Mouse (Mus musculus) frontal cortex, postnatal 10 days (tissue): ENCODE results near the gene Lrrfip2.

Experiments
- DNase-seq, 2 experiments: peaks; one replicate each; pipeline ENCODE4 v3.0.0; 2022; ENCODE audit warnings: low spot score in 2 of 2, mixed read lengths in 1 of 2

The Lrrfip2 gene

GRCm38 (mm10) chr9:111117126-111117642, at the start of gene Lrrfip2:
Gene Lrrfip2 (plus strand): TSS chr9:111117592.
- no peak for DNase-seq

GRCm38 (mm10) chr9:111070546-111070961, 46.8 kb upstream of the Lrrfip2 start:
- DNase-seq = peak in 1 of 2 experiments; percentile 29

DNA sequence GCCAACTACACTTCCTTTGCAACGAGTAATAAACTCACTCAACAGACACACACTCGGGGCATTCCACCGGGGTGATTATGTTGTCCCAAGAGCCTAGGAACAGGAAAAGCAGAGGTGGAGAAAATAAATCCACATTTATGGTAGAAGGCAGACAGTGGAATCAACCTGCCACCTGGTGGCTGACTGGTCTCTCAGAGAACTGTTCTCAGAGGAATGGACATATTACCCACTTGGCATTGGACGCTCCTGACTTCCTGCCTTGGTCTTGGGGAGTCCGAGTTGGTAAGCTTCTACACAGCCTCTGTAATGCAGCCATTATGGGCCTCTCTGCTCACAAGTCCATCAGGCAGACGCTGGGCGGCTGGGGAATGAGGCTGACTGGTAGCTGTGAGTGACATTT, 45.2 kb upstream of the Lrrfip2 start:
- peak in 1 of 2 experiments; percentile 25 for DNase-seq

DNA sequence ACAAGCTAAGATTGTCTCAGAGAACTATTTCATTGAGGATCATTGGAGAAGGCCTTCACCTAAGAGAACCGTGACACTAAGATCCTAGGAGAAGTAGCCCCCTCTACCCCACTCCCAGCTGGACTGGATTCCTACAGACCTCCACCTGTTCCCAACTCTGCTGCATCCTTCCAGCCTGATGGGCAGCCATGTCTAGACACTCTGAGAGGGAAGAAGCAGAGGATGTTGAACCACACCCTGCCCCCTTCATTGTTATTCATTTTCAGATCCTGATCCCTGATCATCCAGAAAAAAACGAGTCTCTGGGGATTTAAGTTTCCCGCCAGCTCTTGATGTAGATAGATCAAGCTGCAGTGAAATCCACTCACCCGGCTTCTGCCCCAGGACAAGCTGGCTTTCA, 44.4 kb upstream of the Lrrfip2 start:
- no peak for DNase-seq

DNA sequence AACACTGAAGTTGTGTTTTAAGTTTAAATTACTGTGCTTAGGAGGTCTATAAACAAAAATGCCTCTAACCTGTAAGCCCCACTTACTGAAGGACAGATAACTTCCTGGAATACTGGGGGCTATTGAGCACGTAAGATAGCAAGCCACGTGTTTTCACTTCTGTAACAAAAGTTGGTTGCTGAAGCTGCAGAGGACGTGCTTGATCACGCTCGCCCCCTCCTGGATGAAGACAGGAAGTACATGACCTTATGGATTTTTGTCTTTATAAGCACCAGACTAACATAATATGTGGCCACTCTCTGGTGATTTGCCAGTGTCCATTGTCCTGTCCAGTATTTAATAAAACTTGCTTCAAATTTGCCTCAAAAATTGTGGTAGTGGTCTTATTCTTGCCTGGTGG, 39.6 kb upstream of the Lrrfip2 start:
- DNase-seq = no peak

DNA sequence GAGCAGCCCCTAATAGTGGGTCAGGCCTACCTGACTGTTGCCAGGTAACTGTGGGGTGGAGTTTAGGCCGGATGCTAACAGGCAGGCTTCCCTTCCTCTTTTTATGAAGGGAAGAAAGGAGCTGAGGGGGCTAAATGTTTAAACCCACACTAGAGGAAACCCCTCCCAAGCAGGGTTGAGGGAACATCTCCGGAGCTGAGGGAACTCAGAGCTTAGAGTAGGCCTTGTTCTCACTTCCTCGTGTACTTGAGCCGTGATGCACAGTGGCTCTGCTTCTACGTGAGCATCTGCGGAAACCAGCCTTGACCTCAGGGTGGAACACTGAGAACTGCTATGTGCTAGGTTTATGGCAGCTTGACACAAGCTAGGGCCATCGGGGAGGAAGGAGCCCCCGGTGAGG, 36.6 kb upstream of the Lrrfip2 start:
- no peak for DNase-seq

DNA sequence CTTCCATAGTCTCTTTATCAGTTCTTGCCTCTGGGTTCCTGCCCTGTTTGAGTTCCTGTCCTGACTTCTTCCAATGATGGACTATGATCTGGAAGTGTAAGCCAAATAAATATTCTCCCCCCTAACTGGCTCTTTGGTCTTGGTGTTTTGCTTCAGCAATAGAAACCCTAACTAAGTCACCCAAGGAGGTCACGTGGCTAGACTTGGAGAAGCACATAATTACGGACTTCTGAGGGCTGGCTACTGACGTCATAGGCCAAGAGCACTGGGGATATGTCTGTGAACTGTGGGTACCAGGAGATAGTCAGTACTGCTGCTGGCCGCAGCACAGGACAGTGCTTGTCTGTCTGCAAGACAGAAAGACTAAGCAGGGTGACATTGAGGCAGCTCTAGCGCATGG, 35.6 kb upstream of the Lrrfip2 start:
- DNase-seq = no peak

DNA sequence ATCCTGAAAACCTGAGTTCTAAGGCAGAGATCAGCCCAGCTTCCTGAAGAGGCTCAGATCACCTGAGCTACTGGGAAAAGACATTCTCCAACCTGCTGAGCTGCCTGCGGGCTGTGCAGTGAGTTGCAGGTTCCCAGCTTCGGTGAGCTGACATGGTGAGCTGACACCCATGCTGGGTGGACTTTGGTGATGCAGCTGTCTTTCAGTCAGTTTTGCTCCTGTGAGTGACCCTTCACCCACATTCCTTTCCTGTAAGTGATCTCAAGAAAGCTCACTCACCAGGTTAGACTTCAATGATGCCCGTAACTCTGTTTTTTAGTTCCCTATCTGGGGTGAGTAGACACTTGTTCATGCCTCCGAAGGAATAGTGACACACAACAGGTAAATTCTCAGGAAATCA, 32.1 kb upstream of the Lrrfip2 start:
- DNase-seq = no peak

DNA sequence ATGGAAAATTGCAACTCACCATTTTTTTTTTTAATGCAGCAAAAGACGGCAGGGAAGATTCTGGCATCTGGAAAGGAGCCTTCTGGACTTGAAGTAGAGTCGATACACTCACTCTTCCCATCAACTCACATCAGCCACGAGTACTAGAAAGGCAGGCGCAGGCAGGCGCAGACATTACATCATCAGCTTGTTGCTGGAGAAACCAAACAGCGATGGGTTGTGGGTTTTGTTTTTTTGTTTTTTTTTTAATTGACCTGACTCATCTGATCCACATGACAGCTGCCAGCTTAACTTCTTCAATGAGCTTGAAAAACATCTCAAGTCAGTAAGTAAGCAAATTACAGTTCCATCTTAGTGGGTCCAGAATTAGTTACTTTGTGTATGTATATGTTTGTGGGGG, 31.3 kb upstream of the Lrrfip2 start:
- DNase-seq = no peak

- DNase-seq = no peak
Observed at GRCm38 (mm10) chr9:111086995-111087606, 30.3 kb upstream of the Lrrfip2 start.

- no peak for DNase-seq
Observed at GRCm38 (mm10) chr9:111087960-111088359, 29.4 kb upstream of the Lrrfip2 start.

DNA sequence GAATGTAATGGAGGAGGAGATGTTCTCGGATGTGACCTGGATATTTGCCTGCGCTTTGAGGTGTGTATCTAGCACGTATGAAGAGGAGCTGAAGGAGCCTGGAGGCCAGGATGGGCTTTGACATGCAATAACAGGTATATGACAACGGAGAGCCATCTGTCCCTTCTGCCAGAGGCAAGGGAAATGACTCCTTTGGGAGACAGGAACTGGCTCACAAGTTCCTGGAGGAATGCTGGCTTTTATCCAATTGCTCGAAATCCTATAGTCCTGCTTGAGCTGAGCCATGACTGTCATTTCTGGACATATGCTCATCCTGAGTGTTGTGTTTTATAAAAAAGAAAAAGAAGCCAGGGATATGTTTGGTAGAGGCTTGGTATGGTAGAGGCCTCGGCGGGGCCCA, 28.5 kb upstream of the Lrrfip2 start:
- DNase-seq = no peak

DNA sequence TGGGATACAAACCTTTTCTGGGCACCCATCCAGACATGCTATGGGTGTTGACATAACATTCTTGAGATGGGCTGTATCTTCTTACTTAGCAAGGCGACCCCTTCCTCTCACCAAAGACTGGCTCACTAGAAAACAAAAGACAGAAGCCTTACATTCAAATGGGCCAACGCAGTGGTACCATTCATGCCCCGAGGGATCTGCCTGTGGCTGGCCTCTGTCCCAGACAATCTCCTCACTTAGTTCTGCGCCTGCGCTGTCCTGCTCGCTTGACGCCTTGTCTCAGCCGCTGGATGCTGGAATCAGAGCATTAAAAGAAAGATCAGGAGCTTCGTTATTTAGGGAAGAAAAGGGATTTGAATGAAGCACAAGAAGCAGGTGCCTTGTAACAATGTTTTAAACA, 24.7 kb upstream of the Lrrfip2 start:
- DNase-seq = peak in 1 of 2 experiments; percentile 16

GRCm38 (mm10) chr9:111093094-111093493, 24.3 kb upstream of the Lrrfip2 start:
- DNase-seq = peak in 1 of 2 experiments; percentile 50

GRCm38 (mm10) chr9:111094626-111095025, 22.8 kb upstream of the Lrrfip2 start:
- DNase-seq = no peak

DNA sequence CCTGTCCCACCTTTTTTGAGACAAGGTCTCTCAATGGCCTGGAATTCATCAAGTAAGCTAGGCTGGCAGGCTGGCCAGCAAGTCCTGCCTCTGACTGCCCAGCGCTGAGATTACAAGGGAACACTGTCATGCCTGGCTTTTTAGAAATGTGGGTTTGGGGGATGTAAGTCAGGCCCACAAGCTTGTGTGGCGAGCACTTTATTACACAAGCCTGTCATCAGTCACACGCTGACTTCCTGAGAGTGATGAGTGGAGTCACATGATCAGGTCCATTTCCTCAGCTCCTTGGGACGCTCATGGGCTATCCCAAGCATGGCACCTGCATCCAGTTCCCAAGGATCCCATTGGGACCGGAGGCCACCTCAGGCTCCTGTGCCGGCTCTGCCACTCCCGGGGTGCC, 21.7 kb upstream of the Lrrfip2 start:
- no peak for DNase-seq

GRCm38 (mm10) chr9:111096419-111097326, 20.7 kb upstream of the Lrrfip2 start:
- no peak for DNase-seq

GRCm38 (mm10) chr9:111097543-111097942, 19.8 kb upstream of the Lrrfip2 start:
- DNase-seq = no peak

GRCm38 (mm10) chr9:111100406-111100805, 17.0 kb upstream of the Lrrfip2 start:
- DNase-seq = no peak

DNA sequence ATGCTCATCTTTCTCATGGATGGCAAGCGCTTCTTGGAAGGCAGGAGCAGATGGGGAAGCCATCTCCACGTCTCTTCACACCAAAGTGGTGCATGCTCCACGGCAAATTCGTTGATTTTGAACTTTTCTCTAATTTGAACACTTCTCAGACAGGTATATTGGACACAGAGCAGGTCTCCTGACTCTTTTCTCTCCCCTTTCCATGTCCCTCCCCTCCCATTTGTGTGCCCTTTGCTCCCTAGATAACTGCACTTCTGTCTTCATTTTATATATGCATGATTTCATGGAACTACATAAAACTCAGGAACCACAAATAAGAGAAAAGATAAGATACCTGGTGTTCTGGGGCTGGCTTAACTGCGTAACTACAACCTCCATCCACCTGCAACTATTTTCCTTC, 14.1 kb upstream of the Lrrfip2 start:
- no peak for DNase-seq

GRCm38 (mm10) chr9:111103893-111104292, 13.5 kb upstream of the Lrrfip2 start:
- no peak for DNase-seq

- no peak for DNase-seq
Observed at GRCm38 (mm10) chr9:111107863-111108262, 9.5 kb upstream of the Lrrfip2 start.

GRCm38 (mm10) chr9:111117794-111118251, 431 bp downstream of the Lrrfip2 start:
- DNase-seq = peak; percentile 59 to 80
